Mouse (Mus musculus) stomach, embryonic 16.5 days (tissue): ENCODE results near the gene Smcp. TPM values are rescaled to one million over a fixed set of nuclear protein-coding genes. Genes with fewer than 3 reads are reported as not detected.

Experiments used
- ATAC-seq: fragments of 200-750 bp; cut with Nextera tagmentation; 2 replicates; pipeline ENCODE4 v1.8.0; 2017; ENCODE audit warnings: moderate number of reproducible peaks, moderate TSS enrichment; ENCODE audit not compliant: insufficient read depth, low FRiP score
- H3K27ac ChIP-seq: fragments of 300-500 bp; sonication (generic); 2 replicates; pipeline ENCODE4 v1.5.1; 2014; ENCODE audit warnings: low read length
- H3K27me3 ChIP-seq: fragments of 300-500 bp; sonication (generic); 2 replicates; pipeline ENCODE4 v1.6.1; 2014; ENCODE audit warnings: low read length, control low read depth, mixed read lengths; ENCODE audit not compliant: control insufficient read depth, insufficient read depth
- H3K36me3 ChIP-seq: fragments of 300-500 bp; sonication (generic); 2 replicates; pipeline ENCODE4 v1.6.1; 2014; ENCODE audit warnings: low read length; ENCODE audit not compliant: control insufficient read depth, insufficient read depth
- H3K4me1 ChIP-seq: fragments of 300-500 bp; sonication (generic); 2 replicates; pipeline ENCODE4 v1.6.1; 2014; ENCODE audit warnings: low read length, control low read depth, mixed read lengths; ENCODE audit not compliant: control insufficient read depth, insufficient read depth
- H3K4me2 ChIP-seq: fragments of 300-500 bp; sonication (generic); 2 replicates; pipeline ENCODE4 v1.6.1; 2014; ENCODE audit warnings: low read depth, low read length, mixed read lengths
- H3K4me3 ChIP-seq: fragments of 300-500 bp; sonication (generic); replicated peaks from 2 replicates; pipeline ENCODE4 v1.5.1; 2014; ENCODE audit warnings: mild to moderate bottlenecking, low read length
- H3K9ac ChIP-seq: fragments of 300-500 bp; sonication (generic); 2 replicates; pipeline ENCODE4 v1.6.1; 2014; ENCODE audit warnings: low read length
- H3K9me3 ChIP-seq: fragments of 300-500 bp; sonication (generic); replicated peaks from 2 replicates; pipeline ENCODE4 v1.6.1; 2016; ENCODE audit warnings: low read length, control low read depth; ENCODE audit not compliant: control insufficient read depth
- WGBS: fragments of 180-500 bp; shearing (Covaris S2); extraction: QIAGEN DNeasy Blood & Tissue Kit; methylation state at CpG from one replicate; pipeline ENCODE4 v1.1.7; 2014; 5-methylcytosine and 5-hydroxymethylcytosine counted together
- polyA plus RNA-seq: library from polyadenylated mRNA; unstranded; fragments of >200 nt; fragmentation: Nextera tagmentation; extraction: Ambion mirVana; gene quantifications from 2 replicates; pipeline ENCODE4 v1.2.1, GENCODE M21; 2015

Gene Smcp
- 1.4 and 1.7 TPM in 2 replicates for polyA plus RNA-seq

DNA sequence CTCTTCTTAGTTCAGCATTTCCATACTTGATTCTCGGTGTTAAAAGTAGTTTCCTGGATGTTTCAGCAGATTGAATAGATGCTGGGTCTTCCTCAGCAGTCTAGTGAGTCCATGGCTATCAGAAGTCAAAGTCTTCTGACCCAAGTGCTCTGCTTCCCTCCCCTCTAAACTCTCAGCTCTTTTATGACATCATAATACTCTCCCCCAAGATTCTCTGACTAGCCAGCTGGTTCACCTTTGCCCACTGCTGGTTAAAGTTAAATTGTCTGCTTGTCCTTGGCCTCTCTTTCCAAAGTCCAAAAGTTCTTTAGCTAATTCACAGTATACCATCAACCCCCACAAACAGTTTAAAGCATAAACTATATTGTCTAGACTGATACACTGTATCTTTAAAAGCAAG lies at the start of gene Smcp:
Gene Smcp, minus strand, starts transcription at position 140 of the 400 bp plus-strand sequence.
- H3K27ac ChIP-seq: no peak within 1 kb of the TSS
- H3K4me1 ChIP-seq: no peaks in the 10 kb centered on the region
- H3K9me3 ChIP-seq: no peaks in the 10 kb centered on the region
- H3K4me3 ChIP-seq: no peak within 1 kb of the TSS
- 63% methylated on average over 1 of the region's 1 CpGs for WGBS
- no peak within 1 kb of the TSS for H3K9ac ChIP-seq
- H3K4me2 ChIP-seq: no peak within 1 kb of the TSS
- H3K36me3 ChIP-seq: no peaks in the 10 kb centered on the region
- no peaks in the 10 kb centered on the region for H3K27me3 ChIP-seq
- ATAC-seq: no peak

GRCm38 (mm10) chr3:92638653-92638991 lies 49.8 kb upstream of the Smcp start:
- no peak overlapping the region for H3K4me3 ChIP-seq
- no peaks in the 10 kb centered on the region for H3K9me3 ChIP-seq
- H3K4me2 ChIP-seq: no peak overlapping the region
- no peaks in the 10 kb centered on the region for H3K4me1 ChIP-seq
- no peak overlapping the region for H3K9ac ChIP-seq
- ATAC-seq: no peak
- H3K27me3 ChIP-seq: no peaks in the 10 kb centered on the region
- 61% methylated on average over 3 of the region's 3 CpGs for WGBS
- H3K36me3 ChIP-seq: no peaks in the 10 kb centered on the region
- H3K27ac ChIP-seq: no peak overlapping the region

DNA sequence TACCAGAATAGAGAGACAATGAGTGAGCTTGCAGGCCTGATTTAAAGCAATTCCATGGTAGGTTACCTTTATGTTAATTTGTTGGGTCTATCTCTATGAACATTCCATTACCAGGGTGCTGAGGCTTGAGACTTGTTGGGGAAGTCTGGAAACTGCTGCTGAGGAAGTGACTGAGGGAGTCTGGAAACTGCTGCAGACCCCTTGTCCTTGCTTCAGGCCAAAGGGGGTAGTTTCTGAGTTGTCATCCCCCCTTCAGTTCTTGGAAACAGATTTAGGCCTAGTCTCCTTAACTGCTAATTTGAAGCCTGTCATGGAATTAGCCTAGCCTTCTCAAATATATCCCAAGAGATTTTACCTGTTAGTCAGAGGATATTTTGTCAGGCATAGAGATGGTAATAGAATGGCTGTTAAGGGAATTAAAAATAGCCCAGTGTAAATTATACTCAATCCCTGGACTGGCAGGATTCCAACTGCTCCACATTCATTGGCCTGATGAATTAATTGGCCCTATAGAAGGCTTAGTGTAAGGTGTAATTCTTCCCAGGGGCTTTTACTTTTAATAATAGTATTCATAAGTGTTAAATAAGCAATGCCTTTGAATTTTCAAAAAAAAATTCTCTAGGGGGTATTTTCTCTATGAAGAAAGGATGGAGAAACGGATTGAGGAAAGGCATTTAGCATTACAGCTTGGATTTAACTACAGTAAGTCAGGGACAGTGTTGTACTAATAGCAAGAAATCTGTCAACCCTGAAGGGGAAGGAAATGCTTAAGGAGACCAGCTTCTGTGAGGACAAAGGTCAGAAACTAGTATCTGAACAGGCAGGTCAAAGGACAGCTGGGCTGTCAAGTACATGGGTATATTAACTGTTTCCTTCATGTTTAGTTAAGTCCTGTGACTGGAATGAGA lies 49.2 kb upstream of the Smcp start:
- Histone ChIP-seq H3K4me2 (no peak overlapping the region), H3K9ac (no peak overlapping the region), H3K4me3 (no peak overlapping the region), H3K9me3 (no peaks in the 10 kb centered on the region), H3K4me1 (no peaks in the 10 kb centered on the region), H3K27me3 (no peaks in the 10 kb centered on the region), H3K36me3 (no peaks in the 10 kb centered on the region), H3K27ac (no peak overlapping the region)
- no peak for ATAC-seq
- WGBS: 39% methylated on average over 1 of the region's 1 CpGs

DNA sequence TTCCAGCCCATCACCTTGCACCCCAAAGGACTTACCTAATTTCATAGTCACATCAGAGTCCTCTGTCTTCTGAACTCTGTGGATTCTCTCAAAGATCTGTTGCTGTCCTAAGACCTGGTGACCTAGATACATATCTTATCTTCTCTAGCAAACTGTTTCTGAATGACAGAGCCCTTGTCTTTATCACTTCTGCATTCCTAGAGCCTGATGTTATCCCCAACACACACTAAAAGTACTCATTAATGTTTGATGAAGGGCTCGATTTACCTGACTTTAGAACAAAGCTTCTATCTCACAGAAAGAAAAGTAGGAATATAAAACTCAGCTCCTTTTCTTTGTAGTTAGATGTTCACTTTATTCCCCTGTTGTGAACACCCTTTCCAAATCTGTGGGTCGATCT lies 32.8 kb upstream of the Smcp start, which contains the start of gene Lce6a:
Gene Lce6a, minus strand, starts transcription at position 101 of the 400 bp plus-strand sequence.
- H3K4me3 ChIP-seq: no peak within 1 kb of the TSS
- H3K27ac ChIP-seq: no peak within 1 kb of the TSS
- no peak within 1 kb of the TSS for H3K9ac ChIP-seq
- 51% methylated on average over 2 of the region's 2 CpGs for WGBS
- H3K4me1 ChIP-seq: no peaks in the 10 kb centered on the region
- ATAC-seq: no peak
- no peak within 1 kb of the TSS for H3K4me2 ChIP-seq
- H3K27me3 ChIP-seq: no peaks in the 10 kb centered on the region
- H3K36me3 ChIP-seq: no peaks in the 10 kb centered on the region
- no peaks in the 10 kb centered on the region for H3K9me3 ChIP-seq

- H3K9ac ChIP-seq: no peak overlapping the region
- 49% methylated on average over 1 of the region's 1 CpGs for WGBS
- H3K27ac ChIP-seq: no peak overlapping the region
- no peaks in the 10 kb centered on the region for H3K27me3 ChIP-seq
- no peaks in the 10 kb centered on the region for H3K9me3 ChIP-seq
- H3K4me2 ChIP-seq: no peak overlapping the region
- no peak overlapping the region for H3K4me3 ChIP-seq
- no peaks in the 10 kb centered on the region for H3K4me1 ChIP-seq
- no peak for ATAC-seq
- H3K36me3 ChIP-seq: no peaks in the 10 kb centered on the region
Observed at GRCm38 (mm10) chr3:92609804-92610203, 21.0 kb upstream of the Smcp start.

DNA sequence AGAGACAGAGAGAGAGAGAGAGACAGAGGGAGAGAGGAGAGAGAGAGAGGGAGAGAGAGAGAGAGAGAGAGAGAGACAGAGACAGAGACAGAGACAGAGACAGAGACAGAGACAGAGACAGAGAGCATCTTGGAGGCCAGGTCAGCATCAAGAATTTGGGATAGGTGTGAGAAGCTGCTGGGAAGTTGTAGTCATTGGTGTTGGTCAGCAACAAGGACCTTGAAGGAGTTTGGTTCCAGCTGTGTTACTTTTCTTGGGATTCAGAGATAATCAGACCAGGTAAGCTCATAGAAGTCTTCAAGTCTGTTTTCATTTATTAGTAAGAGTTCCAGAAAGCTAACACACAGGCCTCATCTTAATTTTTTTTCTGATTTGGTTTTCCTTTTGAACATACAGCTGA lies 18.6 kb upstream of the Smcp start, which contains the start of gene 2210017I01Rik:
Gene 2210017I01Rik, minus strand, starts transcription at position 101 of the 400 bp plus-strand sequence.
- H3K36me3 ChIP-seq: no peaks in the 10 kb centered on the region
- no peak within 1 kb of the TSS for H3K27ac ChIP-seq
- no peak within 1 kb of the TSS for H3K4me2 ChIP-seq
- no peak within 1 kb of the TSS for H3K4me3 ChIP-seq
- no peaks in the 10 kb centered on the region for H3K4me1 ChIP-seq
- H3K9ac ChIP-seq: no peak within 1 kb of the TSS
- H3K9me3 ChIP-seq: no peaks in the 10 kb centered on the region
- ATAC-seq: no peak
- no peaks in the 10 kb centered on the region for H3K27me3 ChIP-seq

GRCm38 (mm10) chr3:92602169-92602568 lies 13.4 kb upstream of the Smcp start:
- H3K9ac ChIP-seq: no peak overlapping the region
- no peak overlapping the region for H3K4me2 ChIP-seq
- no peaks in the 10 kb centered on the region for H3K27me3 ChIP-seq
- no peaks in the 10 kb centered on the region for H3K36me3 ChIP-seq
- ATAC-seq: no peak
- no peaks in the 10 kb centered on the region for H3K4me1 ChIP-seq
- no peak overlapping the region for H3K27ac ChIP-seq
- WGBS: 58% methylated on average over 1 of the region's 1 CpGs
- H3K4me3 ChIP-seq: no peak overlapping the region
- H3K9me3 ChIP-seq: no peaks in the 10 kb centered on the region

DNA sequence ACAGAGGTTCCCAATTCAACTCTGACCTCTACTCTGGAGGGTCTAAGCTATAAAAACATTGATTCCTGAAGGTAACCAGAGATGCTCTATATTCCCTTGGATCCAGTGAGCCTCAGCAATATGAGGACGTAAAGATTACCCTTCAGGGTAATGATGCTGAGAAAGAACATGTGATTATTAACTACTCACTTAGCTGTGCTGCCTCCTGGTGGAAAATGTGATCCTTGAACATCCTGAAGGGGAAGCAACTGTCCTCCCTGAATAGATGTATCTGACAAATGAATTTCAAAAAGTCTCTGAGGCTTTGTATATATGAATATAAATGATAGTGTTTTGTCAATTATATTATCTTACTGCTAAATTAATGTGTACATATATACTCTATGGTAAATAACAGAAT lies 11.7 kb upstream of the Smcp start:
- no peak overlapping the region for H3K4me2 ChIP-seq
- no peak overlapping the region for H3K9ac ChIP-seq
- no peak overlapping the region for H3K4me3 ChIP-seq
- no peaks in the 10 kb centered on the region for H3K9me3 ChIP-seq
- H3K27me3 ChIP-seq: no peaks in the 10 kb centered on the region
- H3K36me3 ChIP-seq: no peaks in the 10 kb centered on the region
- WGBS: 45% methylated on average over 1 of the region's 1 CpGs
- H3K4me1 ChIP-seq: no peaks in the 10 kb centered on the region
- no peak for ATAC-seq
- no peak overlapping the region for H3K27ac ChIP-seq

- no peaks in the 10 kb centered on the region for H3K9me3 ChIP-seq
- no peaks in the 10 kb centered on the region for H3K36me3 ChIP-seq
- H3K9ac ChIP-seq: no peak overlapping the region
- H3K4me1 ChIP-seq: no peaks in the 10 kb centered on the region
- H3K27ac ChIP-seq: no peak overlapping the region
- no peaks in the 10 kb centered on the region for H3K27me3 ChIP-seq
- H3K4me2 ChIP-seq: no peak overlapping the region
- ATAC-seq: no peak
- H3K4me3 ChIP-seq: no peak overlapping the region
Observed at GRCm38 (mm10) chr3:92599973-92600372, 11.2 kb upstream of the Smcp start.
